Mouse (Mus musculus) E14TG2a.4 (cell line): ENCODE results near the gene Lrrfip1.

Experiments
- H3K27me3 ChIP-seq: 2 replicates; pipeline ENCODE4 v1.6.1; 2014; ENCODE audit warnings: low read length, control low read depth; ENCODE audit not compliant: insufficient read depth
- H3K36me3 ChIP-seq: 2 replicates; pipeline ENCODE4 v1.6.1; 2014; ENCODE audit warnings: low read length, control low read depth; ENCODE audit not compliant: insufficient read depth
- H3K4me1 ChIP-seq: replicated peaks from 2 replicates; pipeline ENCODE4 v1.6.1; 2014; ENCODE audit warnings: low read depth, low read length, control low read depth
- H3K4me3 ChIP-seq: replicated peaks from 2 replicates; pipeline ENCODE4 v1.5.1; 2014; ENCODE audit warnings: mild to moderate bottlenecking, low read length
- H3K9me3 ChIP-seq: 2 replicates; pipeline ENCODE4 v1.6.1; 2014; ENCODE audit warnings: low read length, control low read depth
- CTCF ChIP-seq: conservative IDR thresholded peaks from 2 replicates; pipeline ENCODE4 v1.5.1; 2014; ENCODE audit warnings: low read length
- NANOG ChIP-seq: IDR thresholded peaks from 2 replicates; pipeline ENCODE4 v1.6.1; 2014; ENCODE audit warnings: borderline replicate concordance, low read length, mixed read lengths
- POU5F1 ChIP-seq: IDR thresholded peaks from 2 replicates; pipeline ENCODE4 v1.6.1; 2014; ENCODE audit warnings: low read length, borderline replicate concordance

Gene Lrrfip1

GRCm38 (mm10) chr1:91052747-91053181 is 54.2 kb downstream of the Lrrfip1 start:
- Histone ChIP-seq H3K4me3 (peak overlapping the region; percentile 82), H3K9me3 (no peaks in the 10 kb centered on the region), H3K27me3 (peaks cover 35% of the 10 kb centered on the region), H3K4me1 (peaks cover 40% of the 10 kb centered on the region), H3K36me3 (no peaks in the 10 kb centered on the region)
- no peak for TF ChIP-seq NANOG
- TF ChIP-seq CTCF, result no peak
- TF ChIP-seq POU5F1, result no peak

GRCm38 (mm10) chr1:91053218-91054073 is 54.9 kb downstream of the Lrrfip1 start:
- Histone ChIP-seq H3K27me3 (peaks cover 35% of the 10 kb centered on the region), H3K9me3 (no peaks in the 10 kb centered on the region), H3K4me1 (peaks cover 40% of the 10 kb centered on the region), H3K36me3 (no peaks in the 10 kb centered on the region), H3K4me3 (peak overlapping the region; percentile 82)
- TF ChIP-seq POU5F1 (no peak), CTCF (no peak), NANOG (no peak)

DNA sequence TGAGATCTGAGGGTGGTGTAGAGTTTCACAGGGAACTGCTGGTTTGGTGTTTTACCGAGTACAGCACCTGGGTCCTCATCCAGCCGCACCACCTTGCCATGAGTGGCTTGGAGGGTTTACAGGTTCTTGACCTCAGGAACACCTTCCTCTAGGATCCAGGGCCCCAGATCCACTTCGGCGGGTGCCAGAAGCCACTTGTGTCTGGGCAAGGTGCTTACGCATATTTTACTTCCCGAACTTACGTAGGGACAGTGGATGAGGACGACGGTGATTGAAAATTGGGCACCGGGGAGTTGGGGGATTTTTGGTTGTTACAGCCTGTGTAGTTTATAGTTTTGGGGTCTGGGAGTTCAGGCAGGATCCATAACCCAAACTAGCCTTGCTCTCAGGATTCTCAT is 55.5 kb downstream of the Lrrfip1 start:
- TF ChIP-seq NANOG (no peak), CTCF (no peak), POU5F1 (no peak)
- Histone ChIP-seq H3K27me3 (peaks cover 35% of the 10 kb centered on the region), H3K4me1 (peaks cover 40% of the 10 kb centered on the region), H3K4me3 (peak overlapping the region; percentile 82), H3K9me3 (no peaks in the 10 kb centered on the region), H3K36me3 (no peaks in the 10 kb centered on the region)

- H3K4me1 ChIP-seq, result peaks cover 40% of the 10 kb centered on the region
- H3K9me3 ChIP-seq, result no peaks in the 10 kb centered on the region
- H3K27me3 ChIP-seq, result peaks cover 35% of the 10 kb centered on the region
- H3K4me3 ChIP-seq, result no peak overlapping the region
- no peaks in the 10 kb centered on the region for H3K36me3 ChIP-seq
- TF ChIP-seq CTCF (no peak), NANOG (no peak), POU5F1 (no peak)
Observed at GRCm38 (mm10) chr1:91054815-91055214, 56.3 kb downstream of the Lrrfip1 start.

GRCm38 (mm10) chr1:91055744-91056143 is 57.2 kb downstream of the Lrrfip1 start:
- no peak overlapping the region for H3K4me3 ChIP-seq
- peaks cover 40% of the 10 kb centered on the region for H3K4me1 ChIP-seq
- H3K9me3 ChIP-seq, result no peaks in the 10 kb centered on the region
- H3K36me3 ChIP-seq, result no peaks in the 10 kb centered on the region
- TF ChIP-seq POU5F1 (no peak), CTCF (no peak), NANOG (no peak)
- H3K27me3 ChIP-seq, result peaks cover 31% of the 10 kb centered on the region

DNA sequence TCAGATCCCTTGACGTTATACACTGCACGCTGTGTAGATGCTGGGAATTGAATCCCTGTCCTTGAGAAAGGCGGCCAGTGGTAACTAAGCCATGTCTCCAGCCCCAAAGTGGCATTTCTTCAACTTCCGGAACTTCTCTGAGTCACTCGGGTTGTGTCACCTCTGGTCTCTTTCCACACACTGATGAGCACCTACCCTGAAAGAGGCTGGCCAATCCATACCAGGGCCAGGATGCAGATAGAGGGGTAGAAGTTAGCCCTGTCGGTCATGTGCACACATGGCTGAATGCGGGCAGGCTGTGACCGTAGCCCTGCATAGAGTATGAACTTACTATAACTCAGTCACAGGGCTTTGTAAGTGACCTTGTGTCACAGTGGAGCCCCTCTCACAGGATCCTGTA is 57.9 kb downstream of the Lrrfip1 start:
- Histone ChIP-seq H3K36me3 (no peaks in the 10 kb centered on the region), H3K4me1 (peaks cover 33% of the 10 kb centered on the region), H3K4me3 (no peak overlapping the region), H3K27me3 (peaks cover 26% of the 10 kb centered on the region), H3K9me3 (no peaks in the 10 kb centered on the region)
- TF ChIP-seq POU5F1 (no peak), CTCF (no peak)

DNA sequence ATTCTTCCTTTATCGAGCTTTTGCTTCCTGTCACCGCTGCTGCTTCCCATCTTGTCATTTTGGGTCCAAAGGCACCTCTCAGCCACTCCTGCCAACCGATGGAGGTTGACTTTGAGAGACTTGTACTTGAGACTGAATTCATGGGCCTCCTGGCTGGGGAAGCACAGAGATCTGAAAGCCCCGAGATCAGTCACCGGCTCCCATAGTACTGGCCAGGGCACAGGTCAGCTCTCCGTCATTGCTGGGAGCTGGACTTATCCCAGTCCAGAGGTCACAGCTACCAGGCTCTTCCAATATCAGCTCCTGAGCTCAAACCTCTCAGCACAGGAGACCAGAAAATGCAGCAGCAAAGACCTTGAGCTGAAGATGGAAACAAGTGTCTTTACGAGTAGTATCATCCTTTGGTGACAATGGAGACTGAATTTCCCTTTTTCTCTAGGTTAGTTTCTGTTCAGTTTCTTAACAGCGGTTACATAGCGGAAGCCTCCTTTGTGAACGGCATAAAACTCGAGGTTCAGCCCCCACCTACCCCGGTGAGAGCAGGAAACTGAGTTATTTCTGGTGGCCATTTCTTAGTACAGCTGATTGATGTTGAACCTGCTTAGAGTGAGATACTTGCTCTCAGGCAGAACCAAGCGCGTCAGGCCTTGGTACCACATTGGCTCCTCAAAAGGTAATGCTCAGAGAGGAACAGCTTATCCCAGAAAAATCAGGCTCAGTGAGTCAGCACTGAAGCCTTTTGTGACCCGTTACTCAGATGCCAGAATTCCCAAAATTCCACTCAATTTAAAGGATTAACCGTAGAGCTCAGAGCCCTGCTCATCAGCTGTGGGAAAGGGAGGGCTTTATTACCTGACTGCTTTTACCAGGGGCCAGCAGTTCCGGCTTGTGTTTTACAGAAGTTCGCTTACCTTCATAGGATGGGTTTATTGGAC is 59.0 kb downstream of the Lrrfip1 start:
- H3K9me3 ChIP-seq, result no peaks in the 10 kb centered on the region
- H3K36me3 ChIP-seq, result no peaks in the 10 kb centered on the region
- no peak overlapping the region for H3K4me3 ChIP-seq
- H3K4me1 ChIP-seq, result peaks cover 28% of the 10 kb centered on the region
- peaks cover 14% of the 10 kb centered on the region for H3K27me3 ChIP-seq
- TF ChIP-seq CTCF (no peak), NANOG (no peak), POU5F1 (no peak)

DNA sequence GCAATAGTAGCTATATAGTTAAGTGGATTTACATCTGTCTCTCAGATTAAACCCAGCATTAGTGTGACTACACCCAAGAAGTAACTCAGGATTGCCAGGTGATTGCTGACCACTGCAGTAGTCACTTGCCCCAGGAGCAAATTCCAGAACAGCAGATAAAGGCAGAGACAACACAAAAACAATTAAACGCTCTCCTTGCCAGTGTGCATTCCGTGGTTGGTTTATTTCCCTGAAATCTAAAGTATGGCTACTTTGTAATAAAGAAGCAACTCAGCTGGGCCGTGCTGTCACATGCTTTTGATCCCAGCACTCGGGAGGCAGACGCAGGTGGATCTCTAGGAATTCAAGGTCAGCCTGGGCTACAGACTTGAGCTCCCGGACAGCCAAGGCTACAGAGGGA is 59.7 kb downstream of the Lrrfip1 start:
- H3K9me3 ChIP-seq, result no peaks in the 10 kb centered on the region
- H3K4me3 ChIP-seq, result no peak overlapping the region
- H3K27me3 ChIP-seq, result peaks cover 13% of the 10 kb centered on the region
- TF ChIP-seq POU5F1, result no peak
- H3K4me1 ChIP-seq, result peaks cover 27% of the 10 kb centered on the region
- H3K36me3 ChIP-seq, result no peaks in the 10 kb centered on the region
